Mouse (Mus musculus) 416B (cell line): ENCODE results near the gene Itm2b.

Experiments used
- DNase-seq: peaks from one replicate; pipeline ENCODE4 v3.0.0; 2011; ENCODE audit warnings: low read depth

The Itm2b gene

GRCm38 (mm10) chr14:73394263-73395006 lies 9.3 kb upstream of the Itm2b start:
- DNase-seq, result no peak

DNA sequence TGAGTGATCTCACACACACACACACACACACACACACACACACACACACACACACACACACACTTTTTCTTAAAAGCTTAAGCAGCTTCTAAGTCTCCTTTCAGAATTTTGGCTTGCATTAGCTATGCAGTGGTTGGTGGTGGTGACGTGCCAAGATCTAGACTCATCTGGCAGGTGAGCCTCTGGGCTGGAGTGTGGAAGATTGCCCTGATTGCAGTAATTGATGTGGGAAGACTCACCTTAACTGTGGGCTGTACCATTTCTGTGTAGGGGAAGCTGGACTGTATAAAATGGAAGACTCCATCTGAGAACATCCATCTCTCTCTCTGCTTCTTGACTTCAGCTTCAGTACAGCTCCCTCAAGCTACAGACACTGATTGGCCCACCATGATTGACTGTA lies 6.4 kb upstream of the Itm2b start:
- no peak for DNase-seq

DNA sequence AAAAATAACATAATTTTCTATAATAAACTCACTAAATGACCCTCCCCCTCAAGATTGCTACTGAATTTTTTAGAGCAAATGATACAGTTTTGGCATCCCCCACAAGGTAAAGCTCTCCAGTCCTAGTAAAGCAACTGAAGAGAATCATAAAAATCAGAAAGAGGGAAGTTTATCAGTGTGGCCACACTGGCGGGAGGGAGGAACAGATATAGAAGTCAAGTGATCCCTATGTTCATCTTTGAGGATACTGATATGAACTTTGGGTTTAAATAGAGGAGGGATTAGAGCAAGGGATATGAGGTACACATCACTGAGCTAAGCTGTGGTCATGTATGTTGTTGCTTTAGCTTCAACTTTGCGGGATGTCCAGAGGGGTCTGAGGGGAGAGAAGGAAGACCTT lies 5.1 kb upstream of the Itm2b start:
- no peak for DNase-seq

- DNase-seq, result peak; percentile 50
These were observed 4.0 kb upstream of the Itm2b start for GRCm38 (mm10) chr14:73389059-73389458.

DNA sequence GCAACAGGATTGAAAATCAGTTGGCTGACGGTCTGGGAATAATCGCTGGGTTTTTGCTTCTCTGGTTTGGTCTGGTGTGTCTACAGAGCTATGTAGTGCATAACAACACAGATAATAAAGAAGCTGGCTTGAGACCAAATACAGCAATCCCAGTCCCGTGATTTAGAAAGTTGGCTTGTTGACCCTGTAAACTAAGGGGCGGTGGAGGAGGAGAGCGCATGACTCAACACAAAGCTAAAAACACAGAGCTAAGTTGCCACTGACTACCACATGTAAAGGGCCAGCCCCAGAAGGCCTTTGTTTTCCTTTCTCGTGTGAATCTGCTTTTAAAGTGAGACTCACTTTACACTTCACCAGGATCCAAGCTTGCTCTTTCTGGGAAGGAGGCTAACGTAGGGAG lies 3.5 kb upstream of the Itm2b start:
- DNase-seq, result no peak

DNA sequence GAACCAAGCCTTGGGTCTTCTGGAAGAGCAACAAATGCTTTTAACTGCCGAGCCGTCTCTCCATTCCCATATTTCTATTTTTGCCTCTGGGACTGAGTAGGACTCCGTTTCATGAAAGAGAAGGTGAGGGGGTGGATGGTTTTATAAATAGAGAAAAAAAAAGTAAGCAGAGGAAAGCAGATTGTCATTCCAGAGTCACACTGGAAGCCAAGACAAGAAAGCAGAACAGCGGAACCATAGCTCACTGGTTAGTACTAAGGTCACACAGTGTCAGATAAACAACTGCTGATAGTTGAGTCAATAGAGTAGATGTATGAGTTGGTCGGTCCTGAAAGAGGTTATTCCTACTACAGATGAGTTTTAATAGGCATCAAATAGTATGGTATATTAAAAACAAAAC lies 1.4 kb upstream of the Itm2b start:
- DNase-seq, result no peak

- DNase-seq, result no peak
These were observed 758 bp upstream of the Itm2b start for GRCm38 (mm10) chr14:73385720-73386374.

- peak; percentile 80 for DNase-seq
These were observed 560 bp downstream of the Itm2b start for GRCm38 (mm10) chr14:73384546-73384912.

GRCm38 (mm10) chr14:73383746-73384145 lies 1.3 kb downstream of the Itm2b start:
- no peak for DNase-seq

- no peak for DNase-seq
These were observed 2.4 kb downstream of the Itm2b start for GRCm38 (mm10) chr14:73382699-73383098.

GRCm38 (mm10) chr14:73381559-73381958 lies 3.5 kb downstream of the Itm2b start:
- peak; percentile 60 for DNase-seq

DNA sequence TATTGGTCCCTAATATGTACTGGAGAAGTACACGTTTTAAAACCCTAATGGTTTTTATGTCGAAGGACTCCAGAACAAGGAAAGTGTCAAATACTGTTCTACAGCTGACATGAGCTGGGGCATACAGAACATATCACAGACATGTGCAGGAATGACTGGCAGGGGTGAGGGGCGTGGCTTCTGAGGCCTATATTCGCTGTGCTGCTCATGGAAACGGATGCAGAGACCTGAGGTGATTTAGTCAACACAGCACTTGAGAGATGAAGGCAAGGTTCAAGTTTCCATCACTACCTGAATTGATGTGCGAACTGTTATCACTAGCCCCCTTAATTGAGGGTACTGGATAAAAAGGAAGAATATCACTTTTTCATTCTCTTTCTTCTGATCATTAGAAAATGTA lies 7.3 kb downstream of the Itm2b start:
- DNase-seq, result no peak

DNA sequence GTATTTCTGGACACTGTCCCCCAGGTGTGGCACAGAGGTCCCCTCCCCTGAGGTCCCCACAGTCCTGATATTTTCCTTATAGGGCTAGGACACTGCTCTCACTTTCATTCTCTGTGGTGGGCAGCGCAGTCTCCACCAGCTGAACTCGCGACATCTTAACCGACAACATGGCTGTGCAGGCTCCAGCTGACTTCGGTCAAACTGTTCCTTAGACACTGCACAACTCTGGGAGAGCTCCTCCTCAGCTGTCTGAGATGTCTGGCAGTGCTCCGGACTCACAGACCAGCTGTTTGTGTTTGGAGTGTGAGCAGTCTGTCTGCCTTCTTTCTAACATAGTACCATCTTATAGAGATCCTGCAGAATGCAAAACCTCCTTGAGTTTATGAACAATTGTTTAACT lies 8.2 kb downstream of the Itm2b start:
- no peak for DNase-seq

DNA sequence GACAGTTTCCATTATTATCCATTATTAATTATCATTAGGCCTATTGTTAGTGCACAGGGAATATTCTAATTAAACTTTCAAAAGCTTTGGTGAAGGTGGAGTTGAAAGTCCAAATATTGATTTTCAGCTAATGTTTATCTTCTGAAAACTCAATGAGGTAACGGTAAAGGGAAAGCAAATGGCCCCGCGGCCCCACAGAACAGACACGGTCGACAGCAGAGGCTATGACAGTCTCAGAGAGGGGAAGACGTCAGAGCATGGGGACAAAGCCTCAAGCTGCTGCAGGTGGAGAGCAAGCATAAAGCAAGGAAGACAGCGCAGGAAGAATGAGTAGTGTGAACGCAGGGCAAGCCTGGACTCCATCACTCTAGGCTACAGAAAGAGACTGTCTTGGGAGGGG lies 9.2 kb downstream of the Itm2b start:
- no peak for DNase-seq

GRCm38 (mm10) chr14:73375445-73375844 lies 9.6 kb downstream of the Itm2b start:
- DNase-seq, result no peak

- no peak for DNase-seq
These were observed 10.7 kb downstream of the Itm2b start for GRCm38 (mm10) chr14:73374315-73374890.

- no peak for DNase-seq
These were observed 11.5 kb downstream of the Itm2b start for GRCm38 (mm10) chr14:73373606-73374005.

- DNase-seq, result no peak
These were observed 12.1 kb downstream of the Itm2b start for GRCm38 (mm10) chr14:73372990-73373389.

DNA sequence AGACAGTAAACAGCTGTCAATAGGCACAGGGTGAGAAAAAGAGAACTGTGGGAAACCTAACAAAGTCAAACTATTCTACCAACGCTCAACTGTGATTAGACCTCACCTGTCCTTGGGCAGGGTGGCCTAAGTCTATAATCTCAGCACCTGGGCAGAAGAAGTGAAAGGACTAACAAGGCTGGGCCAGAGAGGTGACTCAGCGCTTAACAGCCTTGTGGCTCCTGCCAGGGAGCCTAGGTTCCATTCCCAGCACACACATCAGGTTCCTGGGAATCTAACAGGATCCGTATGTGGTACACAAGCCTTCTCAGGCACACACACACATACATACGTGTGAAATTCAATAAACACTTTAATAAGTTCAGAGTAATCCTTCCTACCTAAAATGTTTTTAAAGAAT lies 13.5 kb downstream of the Itm2b start:
- no peak for DNase-seq

DNA sequence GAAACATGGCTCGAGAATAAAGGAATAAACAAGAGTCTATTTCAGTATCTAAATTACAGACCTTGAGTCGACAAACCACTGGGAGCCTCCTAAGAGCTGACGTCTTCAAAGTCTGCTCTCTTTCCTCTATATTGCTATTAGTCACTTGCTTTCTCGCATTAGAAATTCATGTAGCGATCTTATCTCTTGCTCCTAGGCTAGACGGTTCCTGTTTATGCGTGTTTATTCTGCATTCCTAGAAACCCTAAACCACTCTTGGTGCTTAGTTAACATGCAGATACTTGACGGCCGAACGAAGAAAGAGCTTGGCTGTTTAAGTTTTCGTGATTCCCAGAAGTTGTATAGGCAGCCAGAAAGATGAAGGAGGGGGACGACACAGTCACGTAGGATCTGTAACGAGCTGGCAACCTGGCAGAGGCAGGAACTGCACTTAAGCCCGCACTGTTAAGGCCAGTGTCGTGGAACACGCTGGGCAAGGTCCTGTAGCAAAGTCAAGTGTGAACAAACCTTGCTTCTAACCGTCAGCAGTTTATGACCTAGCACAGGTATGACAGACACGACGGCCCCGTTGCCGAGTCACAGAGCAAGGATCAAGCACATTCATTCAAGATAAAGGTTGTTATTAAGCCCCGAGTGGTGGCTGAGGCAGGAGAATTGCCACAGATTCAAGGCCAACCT lies 14.3 kb downstream of the Itm2b start:
- DNase-seq, result peak; percentile 68

GRCm38 (mm10) chr14:73370078-73370670 lies 14.9 kb downstream of the Itm2b start:
- no peak for DNase-seq

GRCm38 (mm10) chr14:73369634-73370033 lies 15.5 kb downstream of the Itm2b start:
- no peak for DNase-seq

DNA sequence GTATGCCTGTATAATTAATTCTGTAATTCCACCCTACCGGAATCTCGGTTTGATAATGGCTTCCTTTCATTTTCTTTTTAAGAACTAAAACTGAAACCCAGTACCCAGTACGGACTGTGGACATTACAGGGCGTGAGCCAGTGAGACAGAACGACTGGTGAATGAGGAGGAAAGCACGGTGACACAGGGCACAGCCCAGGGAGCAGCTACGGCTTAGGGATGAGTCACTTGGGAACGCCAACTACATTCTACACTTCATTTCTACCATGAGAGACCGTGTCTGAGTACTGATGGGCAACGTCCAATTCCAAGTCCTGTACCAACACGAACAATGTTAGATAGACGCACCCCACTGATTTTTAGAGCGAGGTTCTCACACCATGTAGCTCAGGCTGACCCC lies 16.1 kb downstream of the Itm2b start:
- no peak for DNase-seq
